Mouse (Mus musculus): ENCODE data around the gene Gm21962. TPM values are rescaled to one million over a fixed set of nuclear protein-coding genes. Genes with fewer than 3 reads are reported as not detected.

Gm21962 gene
- total RNA-seq, 2 experiments from 2014 or later, result not detected

DNA sequence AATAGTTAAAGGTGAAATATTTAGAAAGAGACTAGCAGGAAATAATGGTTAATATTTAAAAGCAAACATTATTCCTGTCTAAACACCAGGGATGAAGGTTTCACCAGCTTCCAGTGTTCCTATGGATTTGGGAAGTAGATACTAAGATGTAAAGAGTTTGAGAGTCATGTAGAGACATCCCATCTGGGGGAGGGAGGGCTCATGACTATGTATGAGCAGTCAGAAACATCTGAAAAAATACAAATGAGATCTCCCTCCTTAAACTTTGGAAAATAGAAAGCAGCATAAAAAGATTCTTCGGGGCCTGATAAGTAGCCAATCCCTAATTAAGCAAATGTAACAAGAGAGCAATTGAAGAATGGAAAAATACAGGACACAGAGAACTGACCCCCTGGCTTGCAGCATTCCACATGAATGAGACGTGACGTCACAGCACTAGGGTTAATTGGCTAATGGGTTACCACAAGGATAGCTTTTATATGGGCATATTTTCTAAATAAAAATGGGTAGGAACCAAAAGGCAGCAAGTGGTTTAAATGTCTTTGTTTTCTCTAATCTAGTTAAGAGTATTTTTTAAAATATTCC, 45.3 kb downstream of the Gm21962 start:
- ATAC-seq (ENCODE audit: poor library complexity, severe bottlenecking), result no peak

Other genes with a start within 250 kb of the Gm21962 start
- not detected in 2 replicates for gene Ddit4l, start 49.9 kb upstream of the Gm21962 start, total RNA-seq (2015)
- gene Ddit4l, start 49.9 kb upstream of the Gm21962 start, total RNA-seq (2017), result not detected in 2 replicates
- gene H2afz, start 193.0 kb downstream of the Gm21962 start, total RNA-seq (2015), result 1,652 and 1,948 TPM in 2 replicates
- gene H2afz, start 193.0 kb downstream of the Gm21962 start, total RNA-seq (2017), result 1,300 and 1,333 TPM in 2 replicates
- 32.0 and 33.3 TPM in 2 replicates for gene Dnajb14, start 196.2 kb downstream of the Gm21962 start, total RNA-seq (2015)
- 26.9 and 32.6 TPM in 2 replicates for gene Dnajb14, start 196.2 kb downstream of the Gm21962 start, total RNA-seq (2017)
- gene Lamtor3, start 247.0 kb downstream of the Gm21962 start, total RNA-seq (2015), result 107 and 129 TPM in 2 replicates
- gene Lamtor3, start 247.0 kb downstream of the Gm21962 start, total RNA-seq (2017), result 102 and 112 TPM in 2 replicates